Mouse (Mus musculus): Measurements from ENCODE around the gene Rhov.

DNA sequence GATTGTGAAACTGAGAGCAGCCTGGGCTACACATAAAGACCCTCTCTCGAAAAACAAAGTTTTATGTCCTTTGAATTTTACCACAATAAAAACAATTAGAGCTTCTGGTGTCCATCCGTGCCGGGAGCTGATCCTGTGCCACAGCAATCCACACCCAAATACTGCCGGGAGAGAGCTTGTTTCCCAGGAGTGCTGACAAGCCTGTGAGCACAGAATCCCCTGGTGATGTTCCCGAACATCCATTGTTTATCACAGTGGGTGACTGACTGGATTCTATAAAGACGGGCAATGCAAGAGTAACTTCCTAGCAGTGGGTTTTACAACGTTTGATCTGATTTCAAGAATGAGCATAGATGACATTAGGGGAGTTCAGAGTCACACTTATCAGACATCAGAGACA is 16.1 kb downstream of the Rhov start:
- no peak for TF ChIP-seq FLI1 (IDR thresholded peaks at IDR 0.05; ENCODE audit: low read length)
- no peak for TF ChIP-seq GATA1 (IDR thresholded peaks at IDR 0.05; ENCODE audit: borderline replicate concordance, low read length)

Data from megakaryocyte, embryonic 14.5 days (primary cell).